Mouse (Mus musculus): ENCODE measurements around the gene Olfr675. TPM values are rescaled to one million over a fixed set of nuclear protein-coding genes. Genes with fewer than 3 reads are reported as not detected.

Gene Olfr675
- polyA plus RNA-seq, 1 experiment from 2014 or later = not detected

Other genes with a start within 250 kb of the Olfr675 start
- not detected in 2 replicates for gene Usp17lb, start 185.9 kb downstream of the Olfr675 start, polyA plus RNA-seq (2014; fragmentation: Nextera tagmentation; extraction: Ambion mirVana)
- gene Usp17la, start 171.5 kb downstream of the Olfr675 start, polyA plus RNA-seq (2014; fragmentation: Nextera tagmentation; extraction: Ambion mirVana) = not detected in 2 replicates
- gene Olfr665, start 150.4 kb downstream of the Olfr675 start, polyA plus RNA-seq (2014; fragmentation: Nextera tagmentation; extraction: Ambion mirVana) = not detected in 2 replicates
- not detected in 2 replicates for gene Olfr666, start 132.5 kb downstream of the Olfr675 start, polyA plus RNA-seq (2014; fragmentation: Nextera tagmentation; extraction: Ambion mirVana)
- gene Olfr667, start 107.0 kb downstream of the Olfr675 start, polyA plus RNA-seq (2014; fragmentation: Nextera tagmentation; extraction: Ambion mirVana) = not detected in 2 replicates
- gene Olfr668, start 100.4 kb downstream of the Olfr675 start, polyA plus RNA-seq (2014; fragmentation: Nextera tagmentation; extraction: Ambion mirVana) = not detected in 2 replicates
- gene Olfr669, start 94.2 kb downstream of the Olfr675 start, polyA plus RNA-seq (2014; fragmentation: Nextera tagmentation; extraction: Ambion mirVana) = not detected in 2 replicates
- not detected in 2 replicates for gene Olfr670, start 65.8 kb downstream of the Olfr675 start, polyA plus RNA-seq (2014; fragmentation: Nextera tagmentation; extraction: Ambion mirVana)
- not detected in 2 replicates for gene Olfr671, start 49.3 kb downstream of the Olfr675 start, polyA plus RNA-seq (2014; fragmentation: Nextera tagmentation; extraction: Ambion mirVana)
- gene Olfr672, start 26.4 kb downstream of the Olfr675 start, polyA plus RNA-seq (2014; fragmentation: Nextera tagmentation; extraction: Ambion mirVana) = not detected in 2 replicates
- not detected in 2 replicates for gene Olfr676, start 4.2 kb upstream of the Olfr675 start, polyA plus RNA-seq (2014; fragmentation: Nextera tagmentation; extraction: Ambion mirVana)
- gene Olfr677, start 22.9 kb upstream of the Olfr675 start, polyA plus RNA-seq (2014; fragmentation: Nextera tagmentation; extraction: Ambion mirVana) = not detected in 2 replicates
- gene Olfr678, start 36.0 kb upstream of the Olfr675 start, polyA plus RNA-seq (2014; fragmentation: Nextera tagmentation; extraction: Ambion mirVana) = not detected in 2 replicates
- not detected in 2 replicates for gene Olfr679, start 52.7 kb upstream of the Olfr675 start, polyA plus RNA-seq (2014; fragmentation: Nextera tagmentation; extraction: Ambion mirVana)
- not detected in 2 replicates for gene Olfr680-ps1, start 64.4 kb upstream of the Olfr675 start, polyA plus RNA-seq (2014; fragmentation: Nextera tagmentation; extraction: Ambion mirVana)
- gene Olfr681, start 88.4 kb upstream of the Olfr675 start, polyA plus RNA-seq (2014; fragmentation: Nextera tagmentation; extraction: Ambion mirVana) = not detected in 2 replicates
- not detected in 2 replicates for gene Olfr683, start 118.6 kb upstream of the Olfr675 start, polyA plus RNA-seq (2014; fragmentation: Nextera tagmentation; extraction: Ambion mirVana)
- not detected in 2 replicates for gene Olfr684, start 135.2 kb upstream of the Olfr675 start, polyA plus RNA-seq (2014; fragmentation: Nextera tagmentation; extraction: Ambion mirVana)
- not detected in 2 replicates for gene Olfr685, start 157.6 kb upstream of the Olfr675 start, polyA plus RNA-seq (2014; fragmentation: Nextera tagmentation; extraction: Ambion mirVana)
- not detected in 2 replicates for gene Olfr686, start 179.0 kb upstream of the Olfr675 start, polyA plus RNA-seq (2014; fragmentation: Nextera tagmentation; extraction: Ambion mirVana)

All from hindbrain, embryonic 14.5 days (tissue).